Mouse (Mus musculus) testis, adult 2 months (tissue): ENCODE data around the gene Zbtb40.

Experiments
- CTCF ChIP-seq: fragments of 200-500 bp; IDR thresholded peaks from 2 replicates; pipeline ENCODE4 v1.5.1; 2012; ENCODE audit warnings: low read depth, mild to moderate bottlenecking, inconsistent platforms, low read length, moderate library complexity; ENCODE audit not compliant: control insufficient read depth, insufficient read depth, insufficient replicate concordance
- POLR2A ChIP-seq: fragments of 200-500 bp; IDR thresholded peaks from 2 replicates; pipeline ENCODE4 v1.6.1; 2012; ENCODE audit warnings: low read depth, mild to moderate bottlenecking, inconsistent platforms, low read length, moderate library complexity; ENCODE audit not compliant: control insufficient read depth

- TF ChIP-seq CTCF (no peak), POLR2A (no peak)
These were observed 6.3 kb upstream of the Zbtb40 start for GRCm38 (mm10) chr4:137054932-137055331.
